Mouse (Mus musculus): ENCODE measurements at regions not wholly inside any gene's neighbourhood (a gene's known extent, or its start where the extent isn't known, plus 50 kb on each side); places are given as distances from the start of the nearest gene placed in this dataset.

GRCm38 (mm10) chr8:116116625-116117024, 388.1 kb upstream of the Dynlrb2 start:
- TF ChIP-seq BHLHE40 (IDR thresholded peaks at IDR 0.05; ENCODE audit: borderline replicate concordance, low read depth, low read length) = no peak
- Histone ChIP-seq H3K9me3 (replicated peaks; ENCODE audit: insufficient read depth, low read length) (no peaks in the 10 kb centered on the region), H3K36me3 (ENCODE audit: control insufficient read depth in 1 of 2, insufficient read depth in 2 of 2, low read length in 2 of 2) (no peaks in the 10 kb centered on the region), H3K27me3 (ENCODE audit: control insufficient read depth in 1 of 2, insufficient read depth in 2 of 2, low read length in 2 of 2) (no peaks in the 10 kb centered on the region), H3K4me3 (ENCODE audit: control insufficient read depth in 1 of 2, insufficient read depth in 1 of 2, low read depth in 2 of 2, low read length in 2 of 2) (no peak overlapping the region), H3K4me1 (ENCODE audit: control insufficient read depth in 1 of 2, insufficient read depth in 2 of 2, low read length in 2 of 2) (no peaks in the 10 kb centered on the region), H3K9ac (ENCODE audit: control insufficient read depth, low read depth, low read length, poor library complexity, severe bottlenecking) (no peak overlapping the region), H3K79me2 (ENCODE audit: control insufficient read depth, insufficient read depth, low read length, poor library complexity) (no peaks in the 10 kb centered on the region), H3K27ac (ENCODE audit: control insufficient read depth, low read depth, low read length) (no peak overlapping the region)
- no peak for DNase-seq (ENCODE audit: low read depth, low spot score)

DNA sequence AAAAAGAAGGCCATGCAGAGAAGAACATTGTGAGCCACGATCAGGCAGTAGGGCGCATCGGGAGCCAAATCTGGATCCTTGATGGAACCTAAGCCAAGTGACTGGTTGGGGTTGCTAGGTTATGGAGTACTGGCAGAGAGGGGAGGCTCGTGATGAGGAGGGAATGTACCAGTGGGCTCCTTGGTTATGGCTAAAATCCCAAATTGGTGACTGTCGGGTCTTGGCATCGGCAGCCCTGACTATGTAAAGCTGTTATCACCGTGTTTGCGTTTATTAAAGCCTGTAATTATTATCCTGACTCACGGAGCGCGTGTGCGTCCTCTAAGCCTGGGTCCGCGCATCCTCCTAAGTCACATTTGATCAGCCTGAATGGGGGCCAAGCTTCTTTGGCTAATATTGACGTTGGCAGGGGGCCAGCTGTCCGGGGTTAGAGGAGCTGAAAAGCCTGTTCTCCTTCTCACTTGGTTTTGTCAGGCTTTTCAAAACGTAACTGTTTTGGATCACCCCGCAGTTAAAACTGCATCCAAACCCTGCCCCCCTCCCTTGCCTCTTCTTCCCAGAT, 388.9 kb upstream of the Dynlrb2 start:
- no peak for DNase-seq (ENCODE audit: low read depth, low spot score)
- Histone ChIP-seq H3K27me3 (ENCODE audit: control insufficient read depth in 1 of 2, insufficient read depth in 2 of 2, low read length in 2 of 2) (no peaks in the 10 kb centered on the region), H3K79me2 (ENCODE audit: control insufficient read depth, insufficient read depth, low read length, poor library complexity) (no peaks in the 10 kb centered on the region), H3K4me1 (ENCODE audit: control insufficient read depth in 1 of 2, insufficient read depth in 2 of 2, low read length in 2 of 2) (no peaks in the 10 kb centered on the region), H3K36me3 (ENCODE audit: control insufficient read depth in 1 of 2, insufficient read depth in 2 of 2, low read length in 2 of 2) (no peaks in the 10 kb centered on the region), H3K9me3 (replicated peaks; ENCODE audit: insufficient read depth, low read length) (no peaks in the 10 kb centered on the region), H3K4me3 (ENCODE audit: control insufficient read depth in 1 of 2, insufficient read depth in 1 of 2, low read depth in 2 of 2, low read length in 2 of 2) (no peak overlapping the region), H3K9ac (ENCODE audit: control insufficient read depth, low read depth, low read length, poor library complexity, severe bottlenecking) (no peak overlapping the region), H3K27ac (ENCODE audit: control insufficient read depth, low read depth, low read length) (no peak overlapping the region)
- TF ChIP-seq KAT2A (conservative IDR thresholded peaks at IDR 0.05; ENCODE audit: low read depth, low read length) (no peak), MYC (IDR thresholded peaks at IDR 0.05; ENCODE audit: low read depth, low read length) (no peak), NRF1 (IDR thresholded peaks at IDR 0.05; ENCODE audit: insufficient read depth, low read depth, low read length, poor library complexity, severe bottlenecking) (no peak), RCOR1 (IDR thresholded peaks at IDR 0.05; ENCODE audit: low read depth, low read length) (no peak), MAZ (IDR thresholded peaks at IDR 0.05; ENCODE audit: low read depth, low read length) (no peak), TAL1 (IDR thresholded peaks at IDR 0.05; ENCODE audit: low read length) (no peak), POLR2A (IDR thresholded peaks at IDR 0.05; ENCODE audit: control insufficient read depth in 1 of 2, insufficient read depth in 1 of 2, low read depth in 1 of 2, low read length in 2 of 2, poor library complexity in 1 of 2) (no peak), SMC3 (IDR thresholded peaks at IDR 0.05; ENCODE audit: low read depth, low read length) (no peak), ZKSCAN1 (IDR thresholded peaks at IDR 0.05; ENCODE audit: low read depth, low read length) (no peak)

- DNase-seq (ENCODE audit: low read depth, low spot score) = no peak
- H3K27me3 ChIP-seq (ENCODE audit: control insufficient read depth in 1 of 2, insufficient read depth in 2 of 2, low read length in 2 of 2) = no peaks in the 10 kb centered on the region
- TF ChIP-seq MYC (IDR thresholded peaks at IDR 0.05; ENCODE audit: low read depth, low read length) = no peak
- no peak for TF ChIP-seq ETS1 (IDR thresholded peaks at IDR 0.05; ENCODE audit: low read depth, low read length)
- TF ChIP-seq ZNF384 (IDR thresholded peaks at IDR 0.05; ENCODE audit: low read depth, low read length) = no peak
- TF ChIP-seq POLR2AphosphoS2 (IDR thresholded peaks at IDR 0.05; ENCODE audit: low read length) = no peak
- H3K36me3 ChIP-seq (ENCODE audit: control insufficient read depth in 1 of 2, insufficient read depth in 2 of 2, low read length in 2 of 2) = no peaks in the 10 kb centered on the region
- H3K9ac ChIP-seq (ENCODE audit: control insufficient read depth, low read depth, low read length, poor library complexity, severe bottlenecking) = no peak overlapping the region
- H3K4me1 ChIP-seq (ENCODE audit: control insufficient read depth in 1 of 2, insufficient read depth in 2 of 2, low read length in 2 of 2) = no peaks in the 10 kb centered on the region
- no peak overlapping the region for H3K4me3 ChIP-seq (ENCODE audit: control insufficient read depth in 1 of 2, insufficient read depth in 1 of 2, low read depth in 2 of 2, low read length in 2 of 2)
- no peak overlapping the region for H3K27ac ChIP-seq (ENCODE audit: control insufficient read depth, low read depth, low read length)
- H3K9me3 ChIP-seq (replicated peaks; ENCODE audit: insufficient read depth, low read length) = no peaks in the 10 kb centered on the region
- no peaks in the 10 kb centered on the region for H3K79me2 ChIP-seq (ENCODE audit: control insufficient read depth, insufficient read depth, low read length, poor library complexity)
These were observed 389.8 kb upstream of the Dynlrb2 start for GRCm38 (mm10) chr8:116114978-116115377.

Measured in MEL (cell line).